Mouse (Mus musculus) adrenal gland, postnatal 4 days (tissue): ENCODE results near the gene Fthl17b. TPM values are rescaled to one million over a fixed set of nuclear protein-coding genes. Genes with fewer than 3 reads are reported as not detected.
"Not testable (repeated sequence)": the region's sequence is repeated elsewhere in the genome, so short reads cannot be mapped to it uniquely, and the experiment has no call there.

Experiments
- DNase-seq, 2 experiments: peaks; one replicate each; pipeline ENCODE4 v3.0.0; 2021 to 2022; ENCODE audit warnings: low spot score in 2 of 2, mixed read lengths in 2 of 2
- long read RNA-seq, 2 experiments: library from polyadenylated mRNA; stranded (forward); transcript quantifications; one replicate each; pipeline ENCODE4 v2.0.0; 2021
- total RNA-seq, 2 experiments: library from RNA; stranded (reverse); gene quantifications; 2 replicates each; pipeline ENCODE4 v1.2.3; 2021

The Fthl17b gene
- total RNA-seq = not detected
- long read RNA-seq, experiment 1 = 0 reads
- long read RNA-seq, experiment 2 = 0 reads

GRCm38 (mm10) chrX:8962875-8963274 lies at the start of gene Fthl17b:
Gene Fthl17b (minus strand): TSS chrX:8962975.
- DNase-seq = not testable (repeated sequence)

- not testable (repeated sequence) for DNase-seq
These were observed 23.9 kb upstream of the Fthl17b start, which contains the start of gene Fthl17d for GRCm38 (mm10) chrX:8986655-8987054. Gene Fthl17d (minus strand): TSS chrX:8986755.

GRCm38 (mm10) chrX:8976459-8976858 lies 13.7 kb upstream of the Fthl17b start, which contains the start of gene Fthl17c:
Gene Fthl17c (minus strand): TSS chrX:8976559.
- not testable (repeated sequence) for DNase-seq

- not testable (repeated sequence) for DNase-seq
These were observed 1.8 kb upstream of the Fthl17b start for GRCm38 (mm10) chrX:8964618-8965017.

GRCm38 (mm10) chrX:8948130-8948805 lies 14.5 kb downstream of the Fthl17b start:
- DNase-seq = peak; percentile 32 to 43

GRCm38 (mm10) chrX:8944041-8944440 lies 18.7 kb downstream of the Fthl17b start:
- DNase-seq = no peak

GRCm38 (mm10) chrX:8927308-8927707 lies 35.5 kb downstream of the Fthl17b start:
- DNase-seq = no peak

GRCm38 (mm10) chrX:8921813-8922607 lies 40.8 kb downstream of the Fthl17b start:
- DNase-seq = no peak

- DNase-seq = no peak
These were observed 41.7 kb downstream of the Fthl17b start for GRCm38 (mm10) chrX:8921080-8921479.

Other genes with a start within 250 kb of the Fthl17b start
- gene Ssx9, start 214.5 kb downstream of the Fthl17b start, total RNA-seq = not detected
- not detected for gene Ssxb5, start 159.3 kb downstream of the Fthl17b start, total RNA-seq
- not detected for gene Gm6592, start 119.0 kb downstream of the Fthl17b start, total RNA-seq
- not detected for gene Gm5751, start 88.7 kb downstream of the Fthl17b start, total RNA-seq
- gene B630019K06Rik, start 70.6 kb downstream of the Fthl17b start, total RNA-seq = 10 to 100 TPM; 12.7 to 15.0 TPM
- not detected for gene Fthl17c, start 13.6 kb upstream of the Fthl17b start, total RNA-seq
- gene Fthl17d, start 23.8 kb upstream of the Fthl17b start, total RNA-seq = not detected
- not detected for gene Fthl17e, start 70.5 kb upstream of the Fthl17b start, total RNA-seq
- not detected for gene Fthl17f, start 100.0 kb upstream of the Fthl17b start, total RNA-seq
- gene 4930402K13Rik, start 141.6 kb upstream of the Fthl17b start, total RNA-seq = not detected
- gene Lancl3, start 236.9 kb upstream of the Fthl17b start, total RNA-seq = 1 to 10 TPM; 2.1 to 2.6 TPM